Mouse (Mus musculus): ENCODE results near the gene Gm47996.

- no peak for TF ChIP-seq CTCF (IDR thresholded peaks at IDR 0.05; ENCODE audit: extremely low read depth, insufficient read length, insufficient replicate concordance, low read depth, low read length)
- no peak for TF ChIP-seq POLR2A (IDR thresholded peaks at IDR 0.05; ENCODE audit: low read depth, low read length)
Measured at GRCm38 (mm10) chr1:151214862-151215261, 4.9 kb downstream of the Gm47996 start.
